10 mouse cellular contexts compared by ENCODE assay signal in the genomic region with DNA sequence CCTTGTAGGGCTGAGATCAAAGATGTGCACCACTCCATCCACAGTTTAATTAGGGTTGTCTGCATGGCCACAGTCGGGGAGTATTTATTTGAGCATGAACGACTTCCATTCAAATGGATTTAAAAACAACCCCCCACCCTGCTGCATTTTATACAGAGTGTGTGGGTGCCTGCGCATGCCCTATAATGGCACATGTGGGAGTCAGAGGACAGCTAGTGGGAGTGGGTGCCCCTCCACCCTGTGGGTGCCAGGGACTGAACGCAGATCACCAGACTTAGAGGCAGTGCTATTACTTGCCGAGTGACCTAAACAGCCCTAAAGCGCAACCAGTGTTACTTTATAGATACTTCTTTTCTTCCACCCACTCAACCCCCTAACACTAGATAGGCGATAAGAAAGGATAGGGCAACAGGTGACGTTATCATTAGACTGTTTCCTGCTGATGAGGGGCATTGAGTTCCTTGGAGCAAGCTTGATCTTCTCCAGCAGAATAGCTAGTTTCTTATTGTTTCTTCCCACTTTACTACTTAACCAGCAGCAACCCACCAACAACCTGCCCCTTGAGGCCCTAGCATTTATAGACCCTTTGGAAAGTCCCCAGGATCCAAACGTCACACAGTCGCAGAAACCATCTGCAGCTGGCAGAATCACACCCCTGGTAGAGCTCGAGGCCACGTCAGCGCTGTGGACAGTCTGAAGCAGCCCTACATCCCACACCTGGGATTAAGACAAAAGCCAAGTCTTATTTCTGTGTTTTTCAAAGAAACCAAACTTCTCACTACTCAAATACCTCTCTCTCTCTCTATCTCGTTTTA. TPM values are rescaled to one million over a fixed set of nuclear protein-coding genes. Genes with fewer than 3 reads are reported as not detected.
DNase-seq lines count a peak whose midpoint lies in the region; ATAC-seq and TF ChIP-seq lines count a peak whose summit lies in the region.
"Had no signal": no experiment of that assay in that cellular context is flagged by ENCODE, and none has a peak within 500 bp of the region (broad histone marks: within the 10 kb centered on the region; RNA-seq: fewer than 3 reads in every experiment).

No protein-coding gene starts in this region.

- peaks cover 7% of the 10 kb centered on the region for H3K4me1 ChIP-seq in cerebellum, adult 2 months (ENCODE audit: control insufficient read depth, insufficient read depth, low read length)
- peaks cover 18% of the 10 kb centered on the region for H3K4me1 ChIP-seq in limb, embryonic 12.5 days (replicated peaks)
- H3K4me1 ChIP-seq in limb, embryonic 10.5 days: peaks cover 18% of the 10 kb centered on the region
- H3K4me1 ChIP-seq in hindbrain, embryonic 15.5 days (replicated peaks): peaks cover 28% of the 10 kb centered on the region
- peaks cover 30% of the 10 kb centered on the region for H3K4me1 ChIP-seq in neural tube, embryonic 15.5 days

- H3K27me3 ChIP-seq in cerebellum, adult 2 months (ENCODE audit: control insufficient read depth, insufficient read depth, low read length): no peaks in the 10 kb centered on the region
- H3K27me3 ChIP-seq in limb, embryonic 12.5 days: no peaks in the 10 kb centered on the region
- H3K27me3 ChIP-seq in limb, embryonic 10.5 days (ENCODE audit: low read depth, poor library complexity, severe bottlenecking): no peaks in the 10 kb centered on the region
- H3K27me3 ChIP-seq in hindbrain, embryonic 15.5 days: no peaks in the 10 kb centered on the region
- H3K27me3 ChIP-seq in neural tube, embryonic 15.5 days (replicated peaks): no peaks in the 10 kb centered on the region

- peaks cover 11% of the 10 kb centered on the region for H3K9me3 ChIP-seq in limb, embryonic 12.5 days
- no peaks in the 10 kb centered on the region for H3K9me3 ChIP-seq in limb, embryonic 10.5 days (replicated peaks)
- H3K9me3 ChIP-seq in hindbrain, embryonic 15.5 days: no peaks in the 10 kb centered on the region
- H3K9me3 ChIP-seq in neural tube, embryonic 15.5 days (replicated peaks): no peaks in the 10 kb centered on the region

- no peak overlapping the region for H3K27ac ChIP-seq in cerebellum, adult 2 months (ENCODE audit: insufficient read depth, low read length)
- H3K27ac ChIP-seq in limb, embryonic 12.5 days: no peak overlapping the region
- no peak overlapping the region for H3K27ac ChIP-seq in limb, embryonic 10.5 days
- H3K27ac ChIP-seq in hindbrain, embryonic 15.5 days (replicated peaks): no peak overlapping the region
- H3K27ac ChIP-seq in neural tube, embryonic 15.5 days (replicated peaks): no peak overlapping the region

- H3K4me2 ChIP-seq in limb, embryonic 12.5 days: peak overlapping the region; percentile 93
- peak overlapping the region; percentile 89 for H3K4me2 ChIP-seq in hindbrain, embryonic 15.5 days
- peak overlapping the region; percentile 90 for H3K4me2 ChIP-seq in neural tube, embryonic 15.5 days

- no peak for ATAC-seq in limb, embryonic 12.5 days (ENCODE audit: insufficient number of reproducible peaks, insufficient read depth, low FRiP score, low TSS enrichment, low read depth)
- no peak for ATAC-seq in hindbrain, embryonic 15.5 days (ENCODE audit: low FRiP score, low read depth)
- ATAC-seq in neural tube, embryonic 15.5 days (ENCODE audit: low FRiP score): no peak
- no peak for ATAC-seq in activated CD4-positive, CD25-positive, alpha-beta regulatory T cell, adult 4 months

- H3K4me3 ChIP-seq in cerebellum, adult 2 months (replicated peaks; ENCODE audit: insufficient read depth, low read depth, low read length): peak overlapping the region; percentile 51
- H3K4me3 ChIP-seq in limb, embryonic 12.5 days (replicated peaks): no peak overlapping the region; the same call in 1 of the 2 replicates
- H3K4me3 ChIP-seq in limb, embryonic 10.5 days: no peak overlapping the region
- peak overlapping the region; percentile 95 for H3K4me3 ChIP-seq in hindbrain, embryonic 15.5 days
- H3K4me3 ChIP-seq in neural tube, embryonic 15.5 days (replicated peaks): peak overlapping the region; percentile 97

- WGBS in cerebellum, adult 2 months: 83% methylated on average over 14 of the region's 14 CpGs
- 82% methylated on average over 14 of the region's 14 CpGs for WGBS in limb, embryonic 12.5 days
- 89% methylated on average over 14 of the region's 14 CpGs for WGBS in limb, embryonic 10.5 days
- WGBS in hindbrain, embryonic 15.5 days: 89% methylated on average over 14 of the region's 14 CpGs
- WGBS in neural tube, embryonic 15.5 days: 82% methylated on average over 14 of the region's 14 CpGs

- H3K36me3 ChIP-seq in limb, embryonic 12.5 days: peaks cover 4% of the 10 kb centered on the region
- H3K36me3 ChIP-seq in limb, embryonic 10.5 days: 0 out of 2 replicates have a peak, but pooled peaks cover under 1% of the 10 kb centered on the region
- H3K36me3 ChIP-seq in hindbrain, embryonic 15.5 days: no peaks in the 10 kb centered on the region
- no peaks in the 10 kb centered on the region for H3K36me3 ChIP-seq in neural tube, embryonic 15.5 days

- no peak for TF ChIP-seq CTCF in cerebellum, adult 2 months (IDR thresholded peaks at IDR 0.05; ENCODE audit: borderline replicate concordance, insufficient read depth, low read depth, low read length)

- no peak for TF ChIP-seq POLR2A in cerebellum, adult 2 months (IDR thresholded peaks at IDR 0.05; ENCODE audit: borderline replicate concordance, insufficient read depth, low read length)

- H3K9ac ChIP-seq in limb, embryonic 12.5 days (replicated peaks): no peak overlapping the region
- H3K9ac ChIP-seq in hindbrain, embryonic 15.5 days: no peak overlapping the region
- no peak overlapping the region for H3K9ac ChIP-seq in neural tube, embryonic 15.5 days (replicated peaks)

- DNase-seq in cerebellum, adult 2 months: peak; percentile 17 to 23
- no peak for DNase-seq in cerebellum, adult 18-20 months
- DNase-seq in limb, embryonic 10.5 days (ENCODE audit: low spot score): no peak
- no peak for DNase-seq in natural killer cell, adult 2 months (ENCODE audit: low spot score in 2 of 2)
- DNase-seq: embryo, embryonic 11 days had no signal

RNA-seq across cellular contexts. Expression of a gene that starts 1.2 kb away (rescaled TPM):
- 212 and 218 TPM in 2 replicates for polyA plus RNA-seq in cerebellum, adult 2 months (2012; rRNA removed)
- polyA plus RNA-seq in limb, embryonic 12.5 days (2016; fragmentation: Nextera tagmentation; extraction: Ambion mirVana): 476 and 492 TPM in 2 replicates
- polyA plus RNA-seq in limb, embryonic 10.5 days (2016; fragmentation: Nextera tagmentation; extraction: Ambion mirVana): 393 and 402 TPM in 2 replicates
- polyA plus RNA-seq in hindbrain, embryonic 15.5 days (2015; fragmentation: Nextera tagmentation; extraction: Ambion mirVana): 351 and 416 TPM in 2 replicates
- 440 and 466 TPM in 2 replicates for polyA plus RNA-seq in neural tube, embryonic 15.5 days (2015; fragmentation: Nextera tagmentation; extraction: Ambion mirVana)
- 100 to 1,000 TPM; 358 to 400 TPM for polyA plus RNA-seq in activated CD4-positive, CD25-positive, alpha-beta regulatory T cell, adult 4 months (2017; shearing (Covaris generic))

RNA-seq across cellular contexts. Expression of a gene that starts 39.3 kb away (rescaled TPM):
- polyA plus RNA-seq in cerebellum, adult 2 months (2012; rRNA removed): 55.0 and 63.1 TPM in 2 replicates
- 141 and 152 TPM in 2 replicates for polyA plus RNA-seq in limb, embryonic 12.5 days (2016; fragmentation: Nextera tagmentation; extraction: Ambion mirVana)
- 12.5 and 28.7 TPM in 2 replicates for polyA plus RNA-seq in limb, embryonic 10.5 days (2016; fragmentation: Nextera tagmentation; extraction: Ambion mirVana)
- 53.9 and 55.2 TPM in 2 replicates for polyA plus RNA-seq in hindbrain, embryonic 15.5 days (2015; fragmentation: Nextera tagmentation; extraction: Ambion mirVana)
- 47.9 and 51.2 TPM in 2 replicates for polyA plus RNA-seq in neural tube, embryonic 15.5 days (2015; fragmentation: Nextera tagmentation; extraction: Ambion mirVana)
- under 1 TPM in 1 of 2 experiments, not detected in 1; 0.27 TPM for polyA plus RNA-seq in activated CD4-positive, CD25-positive, alpha-beta regulatory T cell, adult 4 months (2017; shearing (Covaris generic))

RNA-seq across cellular contexts. Expression of a gene that starts 56.7 kb away (rescaled TPM):
- 1.1 and 1.2 TPM in 2 replicates for polyA plus RNA-seq in cerebellum, adult 2 months (2012; rRNA removed)
- polyA plus RNA-seq in limb, embryonic 12.5 days (2016; fragmentation: Nextera tagmentation; extraction: Ambion mirVana): 0.50 and 0.60 TPM in 2 replicates
- polyA plus RNA-seq in limb, embryonic 10.5 days (2016; fragmentation: Nextera tagmentation; extraction: Ambion mirVana): not detected in 2 replicates
- 0.43 and 0.83 TPM in 2 replicates for polyA plus RNA-seq in hindbrain, embryonic 15.5 days (2015; fragmentation: Nextera tagmentation; extraction: Ambion mirVana)
- 0.80 and 1.0 TPM in 2 replicates for polyA plus RNA-seq in neural tube, embryonic 15.5 days (2015; fragmentation: Nextera tagmentation; extraction: Ambion mirVana)
- not detected for polyA plus RNA-seq in activated CD4-positive, CD25-positive, alpha-beta regulatory T cell, adult 4 months (2017; shearing (Covaris generic))
- polyA plus RNA-seq: intestine, embryonic 16.5 days had no signal

Comparison
In these comparisons a context has a peak if more than half of its experiments do, and no peak if none do; other contexts are left out.
1. DNase-seq: peak in cerebellum, adult 2 months (2 of 2); none in cerebellum, adult 18-20 months (0 of 2), limb, embryonic 10.5 days (single experiment) and natural killer cell, adult 2 months (0 of 2).
2. H3K4me3 ChIP-seq: peak in cerebellum, adult 2 months (single experiment), hindbrain, embryonic 15.5 days (single experiment) and neural tube, embryonic 15.5 days (single experiment); none in limb, embryonic 12.5 days (single experiment) and limb, embryonic 10.5 days (single experiment).
3. RNA of a gene that starts 39.3 kb away (polyA plus RNA-seq): 141 to 152 TPM in limb, embryonic 12.5 days, 55.0 to 63.1 TPM in cerebellum, adult 2 months, 53.9 to 55.2 TPM in hindbrain, embryonic 15.5 days, 47.9 to 51.2 TPM in neural tube, embryonic 15.5 days and 12.5 to 28.7 TPM in limb, embryonic 10.5 days; 0.27 TPM in activated CD4-positive, CD25-positive, alpha-beta regulatory T cell, adult 4 months; every median in the first group is over 10 times any median in the second.
4. Peak in every context shown above with its lines, with median percentiles within 50 percentile points of each other: H3K4me2 ChIP-seq.